Mouse (Mus musculus): ENCODE measurements around the gene Apoc3.

DNA sequence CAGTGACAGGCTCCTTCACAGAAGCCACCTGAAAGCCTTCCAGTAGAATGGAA is at the start of gene Apoc3:
- no peak for TF ChIP-seq POLR2A (IDR thresholded peaks at IDR 0.05; ENCODE audit: insufficient read depth, low read depth, low read length)
- no peak for TF ChIP-seq CTCF (IDR thresholded peaks at IDR 0.05; ENCODE audit: insufficient read depth, low read depth, low read length)
